Mouse (Mus musculus) bone marrow macrophage, adult 2 months (primary cell): ENCODE data around the gene Dscaml1. TPM values are rescaled to one million over a fixed set of nuclear protein-coding genes. Genes with fewer than 3 reads are reported as not detected.
"Not testable (repeated sequence)": the region's sequence is repeated elsewhere in the genome, so short reads cannot be mapped to it uniquely, and the experiment has no call there.

Experiments used
- H3K27ac ChIP-seq: 2 replicates; pipeline ENCODE4 v1.5.1; 2012; ENCODE audit warnings: low read depth, low read length; ENCODE audit not compliant: insufficient read depth
- H3K4me1 ChIP-seq: 2 replicates; pipeline ENCODE4 v1.6.1; 2012; ENCODE audit warnings: low read length; ENCODE audit not compliant: control insufficient read depth, insufficient read depth
- H3K4me3 ChIP-seq: 2 replicates; pipeline ENCODE4 v1.5.1; 2012; ENCODE audit warnings: mild to moderate bottlenecking, low read length, moderate library complexity; ENCODE audit not compliant: insufficient read depth
- CTCF ChIP-seq: IDR thresholded peaks from 2 replicates; pipeline ENCODE4 v1.5.1; 2012; ENCODE audit warnings: low read depth, mild to moderate bottlenecking, low read length, moderate library complexity
- POLR2A ChIP-seq: IDR thresholded peaks from 2 replicates; pipeline ENCODE4 v1.6.1; 2012; ENCODE audit warnings: mild to moderate bottlenecking, low read depth, low read length, borderline replicate concordance
- polyA plus RNA-seq: library from polyadenylated mRNA; stranded (reverse); fragments of >200 nt; gene quantifications from 2 replicates; pipeline ENCODE4 v1.2.4, GENCODE M21; 2012; ENCODE audit not compliant: missing spikeins, insufficient read depth, insufficient read length

The Dscaml1 gene
- polyA plus RNA-seq, 1 experiment: not detected

DNA sequence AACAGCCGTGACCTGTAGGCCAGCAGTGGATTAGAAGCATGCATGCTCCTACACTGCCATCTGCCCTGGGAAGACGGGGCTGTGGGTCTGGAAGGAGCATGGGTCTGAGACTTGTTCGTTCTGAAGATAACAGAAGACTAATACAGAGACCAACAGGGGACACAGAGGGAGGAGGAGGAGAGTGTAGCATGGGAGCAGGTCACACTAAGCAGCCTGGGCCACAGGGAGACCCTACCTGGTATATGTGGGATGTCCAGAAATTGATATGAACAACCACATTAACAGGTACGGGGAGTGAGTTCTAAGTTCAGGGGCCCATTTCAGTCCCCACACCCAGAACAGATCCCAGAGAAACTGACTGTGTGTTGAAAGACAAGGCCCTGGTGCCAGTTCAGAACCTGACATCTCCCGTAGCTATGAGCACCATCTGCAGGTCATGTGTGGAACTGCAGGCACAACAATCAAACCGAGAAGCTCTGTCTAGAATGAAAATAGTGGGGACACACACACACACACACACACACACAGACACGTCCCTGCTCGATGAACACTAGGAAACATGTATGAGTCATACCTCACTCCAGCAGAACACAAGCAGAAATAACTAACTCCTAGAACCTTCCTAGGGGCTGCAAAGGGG lies 328.1 kb downstream of the Dscaml1 start:
- no peak overlapping the region for H3K27ac ChIP-seq
- no peak for TF ChIP-seq POLR2A
- peak; percentile 79 for TF ChIP-seq CTCF
- no peaks in the 10 kb centered on the region for H3K4me1 ChIP-seq
- no peak overlapping the region for H3K4me3 ChIP-seq

DNA sequence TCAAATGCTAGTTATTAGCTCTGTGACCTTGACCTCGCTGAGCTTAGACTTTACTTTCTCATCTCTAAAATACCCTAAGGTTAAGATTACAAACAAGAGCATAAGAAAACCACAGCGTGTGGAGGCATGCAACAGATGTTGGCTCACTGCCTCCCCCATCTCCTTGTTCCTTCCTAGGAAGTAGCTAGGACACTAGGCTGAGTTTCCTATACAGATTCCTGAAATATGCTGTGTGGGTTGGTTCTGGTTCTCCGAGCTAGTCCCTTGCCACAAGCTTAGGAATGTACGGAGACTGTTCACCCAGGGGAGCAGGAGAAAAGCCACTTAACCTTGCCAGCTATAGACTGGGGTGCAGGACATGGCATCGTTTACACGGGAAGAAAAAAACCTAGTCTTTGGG lies 339.8 kb downstream of the Dscaml1 start:
- Histone ChIP-seq H3K4me1 (no peaks in the 10 kb centered on the region), H3K4me3 (no peak overlapping the region), H3K27ac (no peak overlapping the region)
- TF ChIP-seq CTCF (no peak), POLR2A (no peak)

DNA sequence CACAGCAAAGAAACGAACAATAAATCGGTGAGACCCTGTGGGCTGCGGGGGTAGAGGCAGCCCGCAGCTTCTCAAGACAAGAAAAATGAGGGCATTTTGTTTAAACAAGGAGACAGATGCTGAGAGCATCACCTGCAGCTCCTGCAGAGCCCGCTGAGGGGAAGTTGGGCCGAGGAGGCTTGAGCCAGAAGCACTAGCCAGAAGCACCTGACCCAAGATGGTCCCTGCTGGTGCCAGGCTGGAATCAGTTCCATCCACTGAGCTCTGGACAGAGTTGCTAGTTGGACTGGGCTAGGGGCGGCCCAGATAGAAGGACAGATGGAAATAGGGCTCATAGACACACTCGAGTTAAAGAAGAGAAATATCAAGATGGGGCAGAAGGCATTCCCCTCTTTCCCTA lies 340.7 kb downstream of the Dscaml1 start:
- H3K4me3 ChIP-seq: no peak overlapping the region
- TF ChIP-seq POLR2A (no peak), CTCF (no peak)
- H3K27ac ChIP-seq: no peak overlapping the region
- H3K4me1 ChIP-seq: no peaks in the 10 kb centered on the region

DNA sequence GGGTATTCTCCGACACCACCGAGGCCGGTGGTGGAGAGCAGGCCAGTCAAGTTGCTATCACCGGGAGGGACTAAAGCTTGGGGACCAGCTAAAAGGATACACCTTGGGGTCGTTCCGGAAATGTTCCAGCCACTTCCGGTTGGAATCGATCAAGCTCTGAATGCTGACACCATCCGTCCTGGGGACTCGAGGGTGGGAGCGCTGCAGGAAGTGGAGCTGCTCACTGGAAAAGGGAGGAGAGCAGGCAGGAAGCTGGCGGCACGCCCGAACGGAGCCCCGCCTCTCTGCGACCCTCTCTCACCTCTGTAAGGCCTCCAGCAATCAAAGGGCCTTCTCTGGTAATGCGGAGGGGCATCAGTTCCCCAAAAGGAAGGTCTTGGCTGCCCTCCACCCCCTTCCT lies 342.0 kb downstream of the Dscaml1 start:
- no peaks in the 10 kb centered on the region for H3K4me1 ChIP-seq
- H3K27ac ChIP-seq: no peak overlapping the region
- H3K4me3 ChIP-seq: no peak overlapping the region
- no peak for TF ChIP-seq POLR2A
- no peak for TF ChIP-seq CTCF

DNA sequence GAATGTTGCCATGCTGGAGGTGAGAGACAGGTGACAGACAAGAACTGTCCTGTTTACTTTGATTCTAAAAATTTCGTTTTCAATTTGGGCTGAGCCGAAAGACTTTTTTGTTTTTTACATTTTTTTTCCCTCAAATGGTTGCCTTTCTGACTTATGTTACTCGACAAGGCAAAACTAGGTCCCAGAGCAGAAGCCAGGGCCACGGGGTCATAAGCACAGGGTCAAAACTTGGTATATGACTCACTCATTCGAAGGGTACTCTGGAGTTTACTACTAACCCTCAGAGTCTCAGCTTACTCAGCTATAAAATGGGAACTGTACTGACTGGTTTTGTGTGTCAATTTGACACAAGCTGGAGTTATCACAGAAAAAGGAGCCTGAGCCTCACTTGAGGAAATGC lies 343.2 kb downstream of the Dscaml1 start:
- no peak overlapping the region for H3K27ac ChIP-seq
- no peaks in the 10 kb centered on the region for H3K4me1 ChIP-seq
- TF ChIP-seq CTCF (no peak), POLR2A (no peak)
- H3K4me3 ChIP-seq: no peak overlapping the region

DNA sequence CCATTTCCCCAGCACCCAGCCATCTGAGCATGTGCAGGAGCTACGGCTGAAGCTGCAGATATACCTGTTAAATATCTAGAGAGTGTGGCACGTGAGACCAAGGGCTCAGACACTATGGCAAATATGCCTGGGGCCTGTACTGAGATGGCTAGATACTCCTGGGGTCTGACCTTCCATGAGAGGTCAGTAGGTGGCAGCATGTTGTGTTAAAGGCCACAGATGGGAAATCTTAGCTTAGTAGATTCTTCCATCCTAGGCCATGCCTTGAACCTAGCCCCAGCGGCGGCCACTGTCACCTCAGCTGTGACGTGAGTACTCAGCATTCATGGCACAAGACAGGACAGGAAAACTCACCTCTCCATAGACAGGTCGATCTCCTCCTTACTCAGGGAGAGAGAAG lies 347.7 kb downstream of the Dscaml1 start:
- no peak overlapping the region for H3K27ac ChIP-seq
- H3K4me1 ChIP-seq: no peaks in the 10 kb centered on the region
- no peak for TF ChIP-seq CTCF
- no peak overlapping the region for H3K4me3 ChIP-seq

DNA sequence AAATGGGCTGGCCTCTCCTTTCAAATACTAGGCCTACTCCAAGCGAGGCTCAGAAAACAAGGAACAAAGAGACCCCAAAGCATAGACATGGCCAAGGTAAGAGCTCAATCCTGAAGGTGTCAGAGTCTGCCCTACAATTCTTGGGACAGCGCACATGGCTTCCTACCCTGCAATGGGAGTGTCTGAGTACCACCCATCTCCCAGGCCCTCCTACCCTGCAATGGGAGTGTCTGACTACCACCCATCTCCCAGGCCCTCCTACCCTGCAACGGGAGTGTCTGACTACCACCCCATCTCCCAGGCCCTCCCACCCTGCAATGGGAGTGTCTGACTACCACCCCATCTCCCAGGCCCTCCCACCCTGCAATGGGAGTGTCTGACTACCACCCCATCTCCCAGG lies 349.7 kb downstream of the Dscaml1 start:
- not testable (repeated sequence) for H3K4me1 ChIP-seq, H3K4me3 ChIP-seq, H3K27ac ChIP-seq

DNA sequence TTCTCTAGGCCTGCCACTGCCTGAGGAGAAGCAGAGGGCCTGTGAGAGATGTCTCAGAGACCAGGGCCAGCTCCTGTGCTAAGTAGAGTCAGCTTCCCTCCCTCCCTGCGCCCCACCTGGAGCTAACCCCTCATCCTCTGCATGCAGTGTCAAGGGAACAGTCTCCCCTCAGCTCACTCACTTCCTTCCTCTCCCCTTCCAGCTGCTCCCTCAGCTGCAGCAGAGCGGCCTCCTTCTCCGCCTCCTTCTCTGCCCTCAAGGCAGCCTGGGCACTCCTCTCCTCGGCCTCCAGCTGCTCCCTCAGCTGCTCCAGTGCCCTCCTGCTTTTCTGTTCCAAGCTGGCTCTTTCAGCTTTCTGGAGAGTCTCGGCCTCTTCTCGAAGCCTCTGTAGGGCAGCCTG lies 352.8 kb downstream of the Dscaml1 start:
- Histone ChIP-seq H3K27ac (no peak overlapping the region), H3K4me1 (no peaks in the 10 kb centered on the region)
- TF ChIP-seq CTCF: no peak
- no peak for TF ChIP-seq POLR2A

DNA sequence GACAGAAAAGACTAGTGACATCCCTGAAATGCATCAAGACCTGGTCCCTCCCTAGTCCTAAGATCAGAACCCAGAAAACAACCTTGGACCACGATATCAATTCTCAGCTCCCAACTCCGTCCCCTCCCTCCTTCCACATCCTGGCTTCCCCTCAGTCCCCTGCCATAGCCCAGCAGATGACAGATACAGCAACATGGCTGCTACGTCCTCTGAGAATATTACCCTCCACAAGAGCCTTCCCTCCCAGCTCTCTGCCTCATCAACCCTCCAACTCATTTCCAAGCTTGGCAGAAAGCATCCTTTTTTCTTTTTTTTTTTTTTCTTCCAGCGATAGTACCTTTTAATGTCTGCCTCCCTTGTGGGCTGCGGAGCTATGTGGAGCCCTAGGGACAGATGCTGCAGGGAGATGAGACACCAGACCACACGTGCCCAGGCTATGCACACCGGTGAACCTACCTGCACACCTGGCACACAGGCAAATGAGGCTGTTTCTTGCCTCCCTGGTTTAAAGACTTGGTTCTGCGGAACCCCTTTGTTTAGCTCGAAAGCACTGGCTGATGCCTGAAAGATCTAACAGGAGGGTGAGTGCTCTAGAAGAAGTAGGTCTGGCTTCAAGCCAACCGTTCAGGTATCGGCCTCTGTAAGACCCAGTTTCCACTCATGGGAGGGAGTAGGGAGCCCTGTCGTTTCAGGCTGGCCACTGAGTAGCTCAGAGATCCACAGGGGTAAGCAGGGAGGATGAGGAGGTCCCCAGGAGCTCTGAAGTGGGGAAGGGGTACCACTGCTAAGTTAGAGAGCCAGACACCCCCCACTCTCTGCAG lies 357.0 kb downstream of the Dscaml1 start:
- H3K27ac ChIP-seq: no peak overlapping the region
- no peak for TF ChIP-seq CTCF
- no peak for TF ChIP-seq POLR2A
- no peaks in the 10 kb centered on the region for H3K4me1 ChIP-seq
- no peak overlapping the region for H3K4me3 ChIP-seq

More for the DNA sequence above, 352.8 kb downstream of the Dscaml1 start:
- no peak overlapping the region for H3K4me3 ChIP-seq

DNA sequence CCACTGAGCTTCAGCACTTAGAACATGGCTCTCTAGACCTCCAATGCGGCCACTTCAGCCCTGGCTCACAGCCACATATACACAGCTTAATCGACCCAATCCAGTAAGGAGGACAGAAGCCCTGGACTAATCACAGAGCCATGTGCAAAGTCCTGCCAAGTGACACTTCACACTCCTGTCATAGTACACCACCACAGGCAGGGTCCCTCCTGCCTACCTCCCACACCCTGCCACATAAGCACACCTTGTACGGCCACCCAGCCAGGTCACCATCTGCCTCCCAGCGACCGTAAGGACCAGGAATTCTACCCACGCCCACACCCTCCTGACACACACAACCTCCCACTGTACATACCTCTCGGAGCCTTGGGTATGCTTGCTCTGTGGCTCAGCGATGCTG lies 360.6 kb downstream of the Dscaml1 start:
- Histone ChIP-seq H3K4me3 (no peak overlapping the region), H3K27ac (no peak overlapping the region)

DNA sequence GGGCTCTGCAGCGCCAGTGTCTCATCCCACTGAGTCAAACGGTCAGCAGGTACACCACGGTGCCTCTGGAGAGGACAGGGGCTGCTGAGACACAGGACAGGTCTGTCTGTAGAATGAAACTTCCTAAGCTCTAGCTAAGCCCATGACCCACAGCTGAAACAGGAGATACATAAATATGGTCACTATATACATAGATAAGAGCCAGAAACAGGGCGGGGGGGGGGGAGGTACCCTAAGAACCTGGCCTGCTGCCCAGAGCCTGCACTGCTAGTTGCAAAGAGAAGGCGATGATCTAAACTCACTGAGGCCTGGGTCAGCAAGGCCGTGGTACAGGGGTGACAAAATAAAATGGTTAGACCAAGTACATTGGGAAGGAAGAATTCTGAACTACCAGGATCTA lies 361.1 kb downstream of the Dscaml1 start:
- no peak for TF ChIP-seq CTCF
- Histone ChIP-seq H3K27ac (no peak overlapping the region), H3K4me1 (no peaks in the 10 kb centered on the region), H3K4me3 (no peak overlapping the region)

More for the DNA sequence above, 360.6 kb downstream of the Dscaml1 start:
- TF ChIP-seq CTCF (no peak), POLR2A (no peak)
- no peaks in the 10 kb centered on the region for H3K4me1 ChIP-seq

DNA sequence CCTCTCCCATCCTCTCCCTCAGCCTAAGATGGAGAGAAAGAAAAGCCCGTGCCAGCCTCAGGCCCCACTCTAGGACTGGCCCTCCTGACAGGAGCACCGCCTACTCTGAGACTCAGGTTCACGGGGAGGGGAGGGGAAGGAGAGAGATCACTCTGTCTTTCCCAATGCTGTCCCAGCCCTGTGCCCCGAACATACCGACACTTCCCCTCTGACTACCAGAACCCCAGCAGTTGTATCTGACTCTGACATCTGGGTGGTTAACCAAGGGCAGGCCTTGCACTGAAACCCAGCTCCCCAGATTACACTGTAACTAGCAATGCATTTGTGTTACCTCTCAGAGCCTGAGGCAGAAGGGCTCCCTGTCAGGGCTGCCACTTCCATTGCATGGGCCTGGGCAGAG lies 362.0 kb downstream of the Dscaml1 start:
- Histone ChIP-seq H3K4me1 (no peaks in the 10 kb centered on the region), H3K27ac (no peak overlapping the region), H3K4me3 (no peak overlapping the region)
- no peak for TF ChIP-seq POLR2A
- TF ChIP-seq CTCF: no peak
